In the genomic region with DNA sequence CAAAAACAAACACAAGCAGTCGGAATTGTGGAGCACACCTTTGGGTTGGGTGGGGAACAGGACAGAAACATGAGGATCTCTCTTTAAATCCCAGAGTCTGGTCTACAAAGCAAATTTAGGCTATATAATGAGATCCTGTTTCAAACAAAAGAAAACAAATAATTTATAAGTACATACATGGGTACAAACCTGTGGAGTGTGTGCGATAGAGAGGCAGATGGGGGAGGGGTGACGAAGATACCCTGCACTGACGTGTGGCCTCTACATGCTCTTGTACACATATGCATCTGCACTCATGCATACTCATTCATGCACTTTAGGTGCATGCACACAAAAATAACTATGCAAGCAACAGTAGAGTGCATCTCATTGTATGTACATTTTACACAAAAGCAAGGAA, we compare ENCODE assay signal across 20 mouse cellular contexts. TPM values are rescaled to one million over a fixed set of nuclear protein-coding genes. Genes with fewer than 3 reads are reported as not detected.
DNase-seq lines count a peak whose midpoint lies in the region; ATAC-seq and TF ChIP-seq lines count a peak whose summit lies in the region.
"Had no signal": no experiment of that assay in that cellular context is flagged by ENCODE, and none has a peak within 500 bp of the region (broad histone marks: within the 10 kb centered on the region; RNA-seq: fewer than 3 reads in every experiment).

No protein-coding gene starts in this region.

- no peak for TF ChIP-seq CTCF in heart, postnatal 0 days (IDR thresholded peaks at IDR 0.05; ENCODE audit: low read depth)
- no peak for TF ChIP-seq CTCF in MEL (IDR thresholded peaks at IDR 0.05 in 2 of 3, conservative IDR thresholded peaks at IDR 0.05 in 1 of 3; ENCODE audit: control insufficient read depth in 1 of 3, insufficient read depth in 1 of 3, low read depth in 2 of 3, low read length in 3 of 3, poor library complexity in 1 of 3, severe bottlenecking in 1 of 3)

- H3K9ac ChIP-seq in heart, postnatal 0 days (replicated peaks; ENCODE audit: low read depth, low read length), result no peak overlapping the region
- no peak overlapping the region for H3K9ac ChIP-seq in MEL (ENCODE audit: control insufficient read depth, low read depth, low read length, poor library complexity, severe bottlenecking)
- H3K9ac ChIP-seq: embryonic facial prominence, embryonic 12.5 days; forebrain, embryonic 12.5 days; forebrain, postnatal 0 days; heart, embryonic 12.5 days; hindbrain, embryonic 12.5 days had no signal

- WGBS in heart, postnatal 0 days, result 85% methylated on average over 4 of the region's 4 CpGs

- no peaks in the 10 kb centered on the region for H3K9me3 ChIP-seq in heart, postnatal 0 days (replicated peaks; ENCODE audit: control insufficient read depth, low read length)
- H3K9me3 ChIP-seq in MEL (replicated peaks; ENCODE audit: insufficient read depth, low read length), result no peaks in the 10 kb centered on the region
- H3K9me3 ChIP-seq: embryonic facial prominence, embryonic 12.5 days; forebrain, embryonic 12.5 days; G1E; heart, embryonic 12.5 days; hindbrain, embryonic 12.5 days had no signal

- intact Hi-C loops in heart, postnatal 36 days (cut with DNase I), result no loop called here
- intact Hi-C loops in gastrocnemius, postnatal 14 days (cut with DNase I; ENCODE audit: low total_unique reads), result no loop called here

- no peak overlapping the region for H3K27ac ChIP-seq in heart, postnatal 0 days (ENCODE audit: low read depth)
- H3K27ac ChIP-seq in MEL (ENCODE audit: control insufficient read depth, low read depth, low read length), result no peak overlapping the region
- H3K27ac ChIP-seq: embryonic facial prominence, embryonic 12.5 days; forebrain, embryonic 12.5 days; heart, adult 2 months; hindbrain, embryonic 12.5 days had no signal

- TF ChIP-seq POLR2A in MEL (IDR thresholded peaks at IDR 0.05; ENCODE audit: control insufficient read depth in 1 of 2, insufficient read depth in 1 of 2, low read depth in 1 of 2, low read length in 2 of 2, poor library complexity in 1 of 2), result no peak

- DNase-seq in heart, postnatal 0 days (ENCODE audit: low spot score), result no peak
- DNase-seq in heart, postnatal 36 days, result no peak
- DNase-seq in MEL (ENCODE audit: low read depth, low spot score), result no peak
- peak; percentile 48 for DNase-seq in thymus, postnatal 25 days
- no peak for DNase-seq in right cerebral cortex, postnatal 36 days (ENCODE audit: low spot score in 2 of 2)
- DNase-seq in gastrocnemius, postnatal 14 days, result no peak
- DNase-seq: adrenal gland, postnatal 10 days; cerebellum, adult 11 months; cerebellum, adult 8-10 months; cerebellum, postnatal 14 days; forebrain, postnatal 0 days; heart, adult 2 months had no signal

- no peak for ATAC-seq in heart, postnatal 0 days (ENCODE audit: insufficient read depth, low read depth)
- ATAC-seq: forebrain, postnatal 0 days; hindbrain, embryonic 16.5 days; inflammation-experienced regulatory T-cells, adult 6 months had no signal

- H3K4me3 ChIP-seq in heart, postnatal 0 days (ENCODE audit: low read depth, low read length), result no peak overlapping the region; the same call in 1 of the 2 replicates
- H3K4me3 ChIP-seq in MEL (ENCODE audit: control insufficient read depth in 1 of 2, insufficient read depth in 1 of 2, low read depth in 2 of 2, low read length in 2 of 2), result no peak overlapping the region
- H3K4me3 ChIP-seq: embryonic facial prominence, embryonic 12.5 days; forebrain, embryonic 12.5 days; heart, adult 2 months; heart, embryonic 12.5 days; hindbrain, embryonic 12.5 days had no signal

- peaks cover 45% of the 10 kb centered on the region for H3K79me2 ChIP-seq in MEL (ENCODE audit: control insufficient read depth, insufficient read depth, low read length, poor library complexity)

- peaks cover 15% of the 10 kb centered on the region for H3K4me1 ChIP-seq in heart, postnatal 0 days (ENCODE audit: control insufficient read depth, insufficient read depth)
- H3K4me1 ChIP-seq in MEL (ENCODE audit: control insufficient read depth in 1 of 2, insufficient read depth in 2 of 2, low read length in 2 of 2), result peaks cover 0 to 11% of the 10 kb centered on the region in 2 experiments; a peak in 3 of 4 replicates

- peaks cover 24% of the 10 kb centered on the region for H3K36me3 ChIP-seq in heart, postnatal 0 days (replicated peaks; ENCODE audit: control insufficient read depth, insufficient read depth, low read length)
- peaks cover 12 to 15% of the 10 kb centered on the region in 2 experiments for H3K36me3 ChIP-seq in MEL (ENCODE audit: control insufficient read depth in 1 of 2, insufficient read depth in 2 of 2, low read length in 2 of 2)

- TF ChIP-seq EP300 in heart, postnatal 0 days (IDR thresholded peaks at IDR 0.05; ENCODE audit: low read depth), result no peak
- no peak for TF ChIP-seq EP300 in MEL (IDR thresholded peaks at IDR 0.05; ENCODE audit: low read depth in 1 of 2, low read length in 2 of 2)

- H3K27me3 ChIP-seq in heart, postnatal 0 days (ENCODE audit: control insufficient read depth, insufficient read depth, low read length), result no peaks in the 10 kb centered on the region
- H3K27me3 ChIP-seq in MEL (ENCODE audit: control insufficient read depth in 1 of 2, insufficient read depth in 2 of 2, low read length in 2 of 2), result no peaks in the 10 kb centered on the region
- H3K27me3 ChIP-seq: CH12.LX; embryonic facial prominence, embryonic 12.5 days; forebrain, embryonic 12.5 days; heart, embryonic 12.5 days; hindbrain, embryonic 12.5 days had no signal

- peak overlapping the region; percentile 14; the same call in 1 of the 2 replicates for H3K4me2 ChIP-seq in heart, postnatal 0 days (ENCODE audit: low read depth, low read length)
- H3K4me2 ChIP-seq: embryonic facial prominence, embryonic 12.5 days; forebrain, embryonic 12.5 days; heart, embryonic 12.5 days; hindbrain, embryonic 12.5 days had no signal

- TF ChIP-seq RAD21 in MEL (IDR thresholded peaks at IDR 0.05; ENCODE audit: low read depth, low read length), result no peak

TF ChIP-seq in MEL, 35 proteins besides CTCF, POLR2A, EP300 and RAD21:
- TF ChIP-seq SMC3 (IDR thresholded peaks at IDR 0.05; ENCODE audit: low read depth, low read length), result no peak
- TF ChIP-seq ZNF384 (IDR thresholded peaks at IDR 0.05; ENCODE audit: low read depth, low read length), result no peak
- TF ChIP-seq BHLHE40 (IDR thresholded peaks at IDR 0.05; ENCODE audit: borderline replicate concordance, low read depth, low read length), result no peak
- 0 out of 2 replicates have a peak, but pooled peaks have one; percentile 33 for TF ChIP-seq POLR2AphosphoS5 (IDR thresholded peaks at IDR 0.05; ENCODE audit: borderline replicate concordance, low read depth, low read length)
- TF ChIP-seq NELFE (IDR thresholded peaks at IDR 0.05; ENCODE audit: low read depth, low read length), result 0 out of 2 replicates have a peak, but pooled peaks have one; percentile 4
- no peak for TF ChIP-seq MAZ (IDR thresholded peaks at IDR 0.05; ENCODE audit: low read depth, low read length)
- no peak for TF ChIP-seq TCF12 (IDR thresholded peaks at IDR 0.05; ENCODE audit: low read depth, low read length)
- TF ChIP-seq ELF1 (IDR thresholded peaks at IDR 0.05; ENCODE audit: low read depth, low read length), result no peak
- no peak for TF ChIP-seq ETS1 (IDR thresholded peaks at IDR 0.05; ENCODE audit: low read depth, low read length)

RNA-seq across cellular contexts. Expression of a gene that starts 3.2 kb away (rescaled TPM):
- 223 and 238 TPM in 2 replicates for total RNA-seq in heart, postnatal 0 days (2014; rRNA removed; ENCODE audit: low replicate concordance)
- 389 and 407 TPM in 2 replicates for polyA plus RNA-seq in heart, postnatal 0 days (2015; fragmentation: Nextera tagmentation; extraction: Ambion mirVana)
- total RNA-seq in heart, postnatal 36 days (2021), result 100 to 1,000 TPM; 219 to 255 TPM
- total RNA-seq in MEL (2012; rRNA removed), result 867 and 1,103 TPM in 2 replicates
- polyA plus RNA-seq in MEL (2012; ENCODE audit: insufficient read depth in 1 of 2, insufficient read length in 2 of 2, low read depth in 1 of 2, low replicate concordance in 2 of 2, missing spikeins in 1 of 2), result 100 to 1,000 TPM in 1 of 2 experiments, not detected in 1; 850 TPM
- 100 to 1,000 TPM; 172 to 182 TPM for total RNA-seq in gastrocnemius, postnatal 14 days (2021)

RNA-seq across cellular contexts. Expression of a gene that starts 5.1 kb away (rescaled TPM):
- 15.6 and 20.8 TPM in 2 replicates for total RNA-seq in heart, postnatal 0 days (2014; rRNA removed; ENCODE audit: low replicate concordance)
- polyA plus RNA-seq in heart, postnatal 0 days (2015; fragmentation: Nextera tagmentation; extraction: Ambion mirVana), result 12.7 and 13.0 TPM in 2 replicates
- total RNA-seq in heart, postnatal 36 days (2021), result 10 to 100 TPM; 10.1 to 10.2 TPM
- 14.9 and 16.4 TPM in 2 replicates for total RNA-seq in MEL (2012; rRNA removed)
- 10 to 100 TPM in 1 of 2 experiments, not detected in 1; 44.0 TPM for polyA plus RNA-seq in MEL (2012; ENCODE audit: insufficient read depth in 1 of 2, insufficient read length in 2 of 2, low read depth in 1 of 2, low replicate concordance in 2 of 2, missing spikeins in 1 of 2)
- total RNA-seq in gastrocnemius, postnatal 14 days (2021), result 1 to 10 TPM; 5.7 to 6.6 TPM

RNA-seq across cellular contexts. Expression of a gene that starts 12.4 kb away (rescaled TPM):
- 26.9 and 30.7 TPM in 2 replicates for total RNA-seq in heart, postnatal 0 days (2014; rRNA removed; ENCODE audit: low replicate concordance)
- 40.2 and 40.7 TPM in 2 replicates for polyA plus RNA-seq in heart, postnatal 0 days (2015; fragmentation: Nextera tagmentation; extraction: Ambion mirVana)
- 10 to 100 TPM; 17.5 to 19.0 TPM for total RNA-seq in heart, postnatal 36 days (2021)
- total RNA-seq in MEL (2012; rRNA removed), result 179 and 202 TPM in 2 replicates
- polyA plus RNA-seq in MEL (2012; ENCODE audit: insufficient read depth in 1 of 2, insufficient read length in 2 of 2, low read depth in 1 of 2, low replicate concordance in 2 of 2, missing spikeins in 1 of 2), result 100 to 1,000 TPM; 136 to 201 TPM
- total RNA-seq in gastrocnemius, postnatal 14 days (2021), result 10 to 100 TPM; 14.6 to 15.5 TPM

RNA-seq across cellular contexts. Expression of a gene that starts 58.4 kb away (rescaled TPM):
- 4.2 and 8.0 TPM in 2 replicates for total RNA-seq in heart, postnatal 0 days (2014; rRNA removed; ENCODE audit: low replicate concordance)
- polyA plus RNA-seq in heart, postnatal 0 days (2015; fragmentation: Nextera tagmentation; extraction: Ambion mirVana), result 8.5 and 9.4 TPM in 2 replicates
- 1 to 10 TPM; 5.7 to 7.0 TPM for total RNA-seq in heart, postnatal 36 days (2021)
- total RNA-seq in MEL (2012; rRNA removed), result 7.8 and 10.2 TPM in 2 replicates
- polyA plus RNA-seq in MEL (2012; ENCODE audit: insufficient read depth in 1 of 2, insufficient read length in 2 of 2, low read depth in 1 of 2, low replicate concordance in 2 of 2, missing spikeins in 1 of 2), result 10 to 100 TPM in 1 of 2 experiments, not detected in 1; 11.2 TPM
- total RNA-seq in gastrocnemius, postnatal 14 days (2021), result 1 to 10 TPM; 4.1 to 4.4 TPM
